Mouse (Mus musculus): ENCODE measurements at regions not wholly inside any gene's neighbourhood (a gene's known extent, or its start where the extent isn't known, plus 50 kb on each side); places are given as distances from the start of the nearest gene placed in this dataset.

GRCm38 (mm10) chr5:47115882-47116281 is 867.1 kb upstream of the Slit2 start:
- in situ Hi-C loops (cut with MboI, MseI) = no loop called here

- in situ Hi-C loops (cut with MboI, MseI) = no loop called here
Measured at GRCm38 (mm10) chr5:47095703-47096102, 887.2 kb upstream of the Slit2 start.

- in situ Hi-C loops (cut with MboI, MseI) = no loop called here
Measured at GRCm38 (mm10) chr5:47052942-47053341, 930.0 kb upstream of the Slit2 start.

- in situ Hi-C loops (cut with MboI, MseI) = no loop called here
Measured at GRCm38 (mm10) chr5:47036752-47037151, 946.2 kb upstream of the Slit2 start.

- in situ Hi-C loops (cut with MboI, MseI) = no loop called here
Measured at GRCm38 (mm10) chr5:47034021-47034420, 948.9 kb upstream of the Slit2 start.

GRCm38 (mm10) chr5:47014351-47014750 is 968.6 kb upstream of the Slit2 start:
- in situ Hi-C loops (cut with MboI, MseI) = no loop called here

GRCm38 (mm10) chr5:46992557-46992956 is 990.4 kb upstream of the Slit2 start:
- in situ Hi-C loops (cut with MboI, MseI) = loop anchor here (10.0 kb wide), 1 partner anchor 1242 kb away; no protein-coding TSS in a partner anchor

- in situ Hi-C loops (cut with MboI, MseI) = no loop called here
Measured at GRCm38 (mm10) chr5:46986519-46986918, 996.4 kb upstream of the Slit2 start.

- in situ Hi-C loops (cut with MboI, MseI) = no loop called here
Measured at GRCm38 (mm10) chr5:46980326-46980725, 1002.6 kb upstream of the Slit2 start.

- in situ Hi-C loops (cut with MboI, MseI) = no loop called here
Measured at GRCm38 (mm10) chr5:46968870-46969436, 1014.0 kb upstream of the Slit2 start.

- in situ Hi-C loops (cut with MboI, MseI) = no loop called here
Measured at GRCm38 (mm10) chr5:46960749-46961148, 1022.2 kb upstream of the Slit2 start.

GRCm38 (mm10) chr5:46926324-46926723 is 1056.6 kb upstream of the Slit2 start:
- in situ Hi-C loops (cut with MboI, MseI) = no loop called here

- in situ Hi-C loops (cut with MboI, MseI) = no loop called here
Measured at GRCm38 (mm10) chr5:46901909-46902308, 1044.5 kb upstream of the Lcorl start.

GRCm38 (mm10) chr5:46894037-46894436 is 1036.6 kb upstream of the Lcorl start:
- in situ Hi-C loops (cut with MboI, MseI) = no loop called here

GRCm38 (mm10) chr5:46883956-46884355 is 1026.5 kb upstream of the Lcorl start:
- in situ Hi-C loops (cut with MboI, MseI) = no loop called here

- in situ Hi-C loops (cut with MboI, MseI) = no loop called here
Measured at GRCm38 (mm10) chr5:46856837-46857236, 999.4 kb upstream of the Lcorl start.

- in situ Hi-C loops (cut with MboI, MseI) = no loop called here
Measured at GRCm38 (mm10) chr5:46845175-46845574, 987.8 kb upstream of the Lcorl start.

GRCm38 (mm10) chr5:46836810-46837209 is 979.4 kb upstream of the Lcorl start:
- in situ Hi-C loops (cut with MboI, MseI) = no loop called here

- in situ Hi-C loops (cut with MboI, MseI) = no loop called here
Measured at GRCm38 (mm10) chr5:46830797-46831618, 973.6 kb upstream of the Lcorl start.

- in situ Hi-C loops (cut with MboI, MseI) = no loop called here
Measured at GRCm38 (mm10) chr5:46830114-46830513, 972.7 kb upstream of the Lcorl start.

- in situ Hi-C loops (cut with MboI, MseI) = no loop called here
Measured at GRCm38 (mm10) chr5:46826381-46826780, 969.0 kb upstream of the Lcorl start.

GRCm38 (mm10) chr5:46824934-46825333 is 967.5 kb upstream of the Lcorl start:
- in situ Hi-C loops (cut with MboI, MseI) = no loop called here

GRCm38 (mm10) chr5:46795102-46795501 is 937.7 kb upstream of the Lcorl start:
- in situ Hi-C loops (cut with MboI, MseI) = no loop called here

Measured in T-helper 1 cell (primary cell).